Mouse (Mus musculus): Measurements from ENCODE around the gene Serf2. TPM values are rescaled to one million over a fixed set of nuclear protein-coding genes. Genes with fewer than 3 reads are reported as not detected.

Serf2 gene
- polyA plus RNA-seq, 1 experiment from 2014 or later = 522 TPM

DNA sequence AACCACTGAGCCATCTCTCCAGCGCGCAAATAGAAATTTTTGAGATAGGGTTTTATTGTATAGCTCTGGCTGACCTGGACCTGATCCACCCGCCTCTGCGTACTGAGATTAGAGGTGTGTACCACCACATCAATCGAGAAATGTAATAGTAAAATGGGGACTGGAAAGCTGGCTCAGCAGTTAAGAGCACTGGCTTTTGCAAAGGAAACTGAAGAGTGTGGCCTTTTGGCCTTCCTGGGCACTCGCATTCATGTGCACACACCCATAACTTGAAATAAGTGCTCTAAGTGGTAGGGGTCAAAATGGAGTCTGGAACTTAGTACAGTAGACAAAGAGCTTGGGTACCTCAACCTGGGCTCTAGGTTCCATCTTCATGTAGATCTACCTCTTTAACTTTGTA, 32.6 kb upstream of the Serf2 start:
- peaks cover 11% of the 10 kb centered on the region; the same call in 1 of the 2 replicates for H3K4me1 ChIP-seq (ENCODE audit: control insufficient read depth, insufficient read depth, low read length)
- ATAC-seq (ENCODE audit: low FRiP score, low TSS enrichment) = no peak
- H3K9ac ChIP-seq (ENCODE audit: low read depth, low read length) = no peak overlapping the region
- no peaks in the 10 kb centered on the region for H3K27me3 ChIP-seq (ENCODE audit: control insufficient read depth, insufficient read depth, low read length)
- no peaks in the 10 kb centered on the region for H3K9me3 ChIP-seq (ENCODE audit: control insufficient read depth, low read length)
- no peak overlapping the region for H3K4me3 ChIP-seq (ENCODE audit: low read length)
- no peak overlapping the region for H3K27ac ChIP-seq (ENCODE audit: low read depth, low read length)
- 91% methylated on average over 6 of the region's 6 CpGs for WGBS
- no peak overlapping the region for H3K4me2 ChIP-seq (replicated peaks; ENCODE audit: low read depth, low read length)
- H3K36me3 ChIP-seq (ENCODE audit: control insufficient read depth, insufficient read depth, low read length) = peaks cover 41% of the 10 kb centered on the region

DNA sequence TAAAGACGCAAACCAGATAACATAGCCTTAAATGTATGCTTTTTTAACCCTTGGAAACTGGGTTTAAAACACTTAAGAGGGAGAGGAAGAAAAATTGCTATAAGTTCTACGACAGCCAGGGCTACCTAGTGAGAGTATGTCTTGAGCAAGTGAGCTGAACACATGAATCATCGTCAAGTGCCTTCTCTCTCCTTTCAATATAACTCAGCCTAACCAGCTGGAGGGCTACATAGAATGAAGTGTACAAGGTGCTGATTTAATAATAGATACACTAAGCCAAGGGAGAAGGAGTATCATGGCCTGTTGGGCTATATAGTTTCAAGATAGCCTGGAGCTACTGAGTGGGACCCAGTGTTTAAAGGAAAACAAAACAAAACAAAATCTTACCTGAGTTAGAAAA, 30.5 kb upstream of the Serf2 start:
- no peak overlapping the region for H3K4me3 ChIP-seq (ENCODE audit: low read length)
- peaks cover 61% of the 10 kb centered on the region for H3K36me3 ChIP-seq (ENCODE audit: control insufficient read depth, insufficient read depth, low read length)
- no peak for ATAC-seq (ENCODE audit: low FRiP score, low TSS enrichment)
- H3K9me3 ChIP-seq (ENCODE audit: control insufficient read depth, low read length) = no peaks in the 10 kb centered on the region
- no peak overlapping the region for H3K4me2 ChIP-seq (replicated peaks; ENCODE audit: low read depth, low read length)
- peaks cover 11% of the 10 kb centered on the region; the same call in 1 of the 2 replicates for H3K4me1 ChIP-seq (ENCODE audit: control insufficient read depth, insufficient read depth, low read length)
- H3K27me3 ChIP-seq (ENCODE audit: control insufficient read depth, insufficient read depth, low read length) = no peaks in the 10 kb centered on the region
- WGBS = 88% methylated on average over 3 of the region's 3 CpGs
- no peak overlapping the region for H3K27ac ChIP-seq (ENCODE audit: low read depth, low read length)
- no peak overlapping the region for H3K9ac ChIP-seq (ENCODE audit: low read depth, low read length)

DNA sequence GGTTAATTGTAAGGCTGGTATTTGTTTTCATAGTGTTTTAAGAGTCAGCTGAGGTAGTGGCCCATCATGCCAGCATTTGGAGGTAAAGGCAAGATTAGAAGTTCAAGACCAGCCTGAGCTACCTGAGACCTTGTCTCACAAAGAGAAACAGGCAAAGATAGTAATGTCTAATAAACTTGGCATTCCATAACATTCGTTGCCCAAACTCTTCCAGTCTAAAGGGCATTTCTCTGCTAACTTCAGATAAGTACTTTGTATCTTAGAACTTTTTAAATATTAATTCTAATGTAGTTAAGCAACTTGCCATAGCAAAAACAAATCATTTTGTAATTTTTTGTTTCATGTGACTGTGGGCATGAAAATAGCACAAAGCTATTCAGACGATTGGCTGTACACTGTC, 25.8 kb upstream of the Serf2 start:
- H3K4me2 ChIP-seq (replicated peaks; ENCODE audit: low read depth, low read length) = no peak overlapping the region
- H3K9ac ChIP-seq (ENCODE audit: low read depth, low read length) = no peak overlapping the region
- no peaks in the 10 kb centered on the region for H3K9me3 ChIP-seq (ENCODE audit: control insufficient read depth, low read length)
- no peak overlapping the region for H3K4me3 ChIP-seq (ENCODE audit: low read length)
- H3K4me1 ChIP-seq (ENCODE audit: control insufficient read depth, insufficient read depth, low read length) = no peaks in the 10 kb centered on the region
- H3K27me3 ChIP-seq (ENCODE audit: control insufficient read depth, insufficient read depth, low read length) = no peaks in the 10 kb centered on the region
- ATAC-seq (ENCODE audit: low FRiP score, low TSS enrichment) = no peak
- H3K27ac ChIP-seq (ENCODE audit: low read depth, low read length) = no peak overlapping the region
- H3K36me3 ChIP-seq (ENCODE audit: control insufficient read depth, insufficient read depth, low read length) = peaks cover 87% of the 10 kb centered on the region
- WGBS = 94% methylated on average over 2 of the region's 2 CpGs

DNA sequence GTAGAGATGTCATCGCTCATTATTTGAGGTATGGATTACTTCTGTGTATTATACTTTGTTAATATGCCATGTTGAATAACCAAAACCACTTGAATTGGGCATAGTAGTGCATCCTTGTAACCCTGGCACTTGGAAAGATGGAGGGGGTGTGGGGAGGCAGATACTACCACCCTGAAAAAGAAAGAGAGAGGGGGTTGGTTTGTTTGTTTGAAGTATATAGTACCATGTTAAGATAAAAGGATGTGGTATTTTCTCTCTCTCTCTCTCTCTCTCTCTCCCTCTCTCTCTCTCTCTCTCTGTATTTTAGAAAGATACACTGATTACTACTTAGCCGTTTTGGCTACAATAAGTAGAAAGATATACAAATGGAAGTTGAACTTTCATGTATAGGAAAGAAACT, 23.1 kb upstream of the Serf2 start:
- no peak overlapping the region for H3K4me3 ChIP-seq (ENCODE audit: low read length)
- ATAC-seq (ENCODE audit: low FRiP score, low TSS enrichment) = no peak
- 95% methylated on average over 2 of the region's 2 CpGs for WGBS
- H3K36me3 ChIP-seq (ENCODE audit: control insufficient read depth, insufficient read depth, low read length) = peaks cover 93% of the 10 kb centered on the region
- no peaks in the 10 kb centered on the region for H3K9me3 ChIP-seq (ENCODE audit: control insufficient read depth, low read length)
- H3K9ac ChIP-seq (ENCODE audit: low read depth, low read length) = no peak overlapping the region
- no peaks in the 10 kb centered on the region for H3K4me1 ChIP-seq (ENCODE audit: control insufficient read depth, insufficient read depth, low read length)
- H3K27ac ChIP-seq (ENCODE audit: low read depth, low read length) = no peak overlapping the region
- no peak overlapping the region for H3K4me2 ChIP-seq (replicated peaks; ENCODE audit: low read depth, low read length)
- H3K27me3 ChIP-seq (ENCODE audit: control insufficient read depth, insufficient read depth, low read length) = no peaks in the 10 kb centered on the region

- H3K27ac ChIP-seq (ENCODE audit: low read depth, low read length) = no peak overlapping the region
- ATAC-seq (ENCODE audit: low FRiP score, low TSS enrichment) = no peak
- no peaks in the 10 kb centered on the region for H3K27me3 ChIP-seq (ENCODE audit: control insufficient read depth, insufficient read depth, low read length)
- H3K4me1 ChIP-seq (ENCODE audit: control insufficient read depth, insufficient read depth, low read length) = no peaks in the 10 kb centered on the region
- H3K36me3 ChIP-seq (ENCODE audit: control insufficient read depth, insufficient read depth, low read length) = peaks cover 97% of the 10 kb centered on the region
- no peak overlapping the region for H3K9ac ChIP-seq (ENCODE audit: low read depth, low read length)
- H3K4me2 ChIP-seq (replicated peaks; ENCODE audit: low read depth, low read length) = no peak overlapping the region
- 93% methylated on average over 1 of the region's 1 CpGs for WGBS
- no peak overlapping the region for H3K4me3 ChIP-seq (ENCODE audit: low read length)
- no peaks in the 10 kb centered on the region for H3K9me3 ChIP-seq (ENCODE audit: control insufficient read depth, low read length)
Measured at GRCm38 (mm10) chr2:121434854-121435253, 14.1 kb upstream of the Serf2 start.

GRCm38 (mm10) chr2:121439746-121440145, 9.2 kb upstream of the Serf2 start:
- WGBS = 62% methylated on average over 4 of the region's 4 CpGs
- no peak for ATAC-seq (ENCODE audit: low FRiP score, low TSS enrichment)
- no peaks in the 10 kb centered on the region for H3K27me3 ChIP-seq (ENCODE audit: control insufficient read depth, insufficient read depth, low read length)
- H3K9me3 ChIP-seq (ENCODE audit: control insufficient read depth, low read length) = no peaks in the 10 kb centered on the region
- H3K4me1 ChIP-seq (ENCODE audit: control insufficient read depth, insufficient read depth, low read length) = peaks cover 8% of the 10 kb centered on the region
- no peak overlapping the region for H3K4me3 ChIP-seq (ENCODE audit: low read length)
- H3K4me2 ChIP-seq (replicated peaks; ENCODE audit: low read depth, low read length) = no peak overlapping the region
- H3K27ac ChIP-seq (ENCODE audit: low read depth, low read length) = no peak overlapping the region
- H3K36me3 ChIP-seq (ENCODE audit: control insufficient read depth, insufficient read depth, low read length) = peaks cover 50% of the 10 kb centered on the region
- no peak overlapping the region for H3K9ac ChIP-seq (ENCODE audit: low read depth, low read length)

DNA sequence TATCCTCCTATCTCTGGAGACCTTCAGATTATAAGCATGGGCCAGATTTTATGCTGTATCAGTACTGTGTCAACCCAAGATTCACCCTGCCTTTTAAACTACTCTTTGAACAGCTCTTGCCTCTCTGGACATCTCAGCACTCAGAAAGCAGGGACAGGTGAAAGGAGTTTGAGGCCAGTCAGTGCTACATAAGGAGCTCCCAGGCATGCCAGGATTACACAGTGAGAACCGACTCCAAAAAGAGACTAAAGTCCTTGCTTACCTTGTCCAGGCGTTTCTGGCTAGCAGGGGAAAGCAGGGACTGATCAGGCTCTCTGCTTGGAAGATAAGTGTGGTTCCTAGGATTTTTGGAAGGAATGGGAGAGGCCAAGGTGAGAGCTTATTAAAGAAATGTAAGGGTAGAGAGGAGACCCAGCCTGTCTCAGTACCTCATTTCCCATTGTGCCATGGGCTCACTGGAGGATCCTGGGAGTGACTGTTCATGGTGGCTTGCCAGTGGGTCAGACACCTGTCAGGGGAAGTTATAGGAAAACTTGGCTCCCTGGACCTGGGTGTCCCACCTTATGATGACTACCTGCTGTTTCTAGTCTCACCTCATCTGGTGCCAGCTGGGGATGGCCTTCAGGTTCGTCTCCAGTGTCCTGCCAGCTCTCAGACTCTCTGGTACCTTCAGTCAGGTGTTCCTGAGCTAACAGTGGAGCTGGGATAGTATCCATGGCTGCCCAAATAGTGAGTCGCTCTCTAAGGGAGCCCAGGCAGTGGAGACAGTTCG, 8.0 kb upstream of the Serf2 start:
- Histone ChIP-seq H3K4me1 (ENCODE audit: control insufficient read depth, insufficient read depth, low read length) (peaks cover 8% of the 10 kb centered on the region), H3K4me2 (replicated peaks; ENCODE audit: low read depth, low read length) (no peak overlapping the region), H3K27me3 (ENCODE audit: control insufficient read depth, insufficient read depth, low read length) (no peaks in the 10 kb centered on the region), H3K36me3 (ENCODE audit: control insufficient read depth, insufficient read depth, low read length) (peaks cover 37% of the 10 kb centered on the region), H3K9ac (ENCODE audit: low read depth, low read length) (no peak overlapping the region), H3K27ac (ENCODE audit: low read depth, low read length) (no peak overlapping the region), H3K4me3 (ENCODE audit: low read length) (no peak overlapping the region), H3K9me3 (ENCODE audit: control insufficient read depth, low read length) (no peaks in the 10 kb centered on the region)
- 61% methylated on average over 5 of the region's 5 CpGs for WGBS
- no peak for ATAC-seq (ENCODE audit: low FRiP score, low TSS enrichment)

DNA sequence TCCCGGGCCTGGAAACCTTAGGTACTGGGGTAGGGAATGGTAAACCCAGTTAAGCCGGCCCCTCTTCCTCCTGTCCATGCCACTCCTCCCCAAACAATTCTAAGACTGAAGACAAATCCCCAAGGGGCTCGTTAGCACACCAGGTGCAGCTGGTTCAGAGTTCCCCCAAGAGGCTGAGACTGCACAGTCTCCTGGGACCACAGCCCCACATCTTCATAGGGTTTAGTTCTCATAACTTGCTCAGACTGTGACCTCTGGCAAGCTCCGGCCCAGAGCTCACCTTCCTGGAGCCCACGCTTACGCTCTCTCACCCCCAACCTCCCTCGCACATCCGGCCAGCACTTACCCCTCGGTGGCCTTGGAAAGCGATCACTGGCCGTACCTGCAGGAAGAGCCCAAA, 7.2 kb upstream of the Serf2 start:
- peak overlapping the region; percentile 41 for H3K4me3 ChIP-seq (ENCODE audit: low read length)
- H3K9ac ChIP-seq (ENCODE audit: low read depth, low read length) = peak overlapping the region; percentile 40; the same call in 1 of the 2 replicates
- peak overlapping the region; percentile 69 for H3K4me2 ChIP-seq (replicated peaks; ENCODE audit: low read depth, low read length)
- no peak overlapping the region for H3K27ac ChIP-seq (ENCODE audit: low read depth, low read length)
- peaks cover 32% of the 10 kb centered on the region for H3K36me3 ChIP-seq (ENCODE audit: control insufficient read depth, insufficient read depth, low read length)
- H3K4me1 ChIP-seq (ENCODE audit: control insufficient read depth, insufficient read depth, low read length) = peaks cover 8% of the 10 kb centered on the region
- H3K27me3 ChIP-seq (ENCODE audit: control insufficient read depth, insufficient read depth, low read length) = no peaks in the 10 kb centered on the region
- H3K9me3 ChIP-seq (ENCODE audit: control insufficient read depth, low read length) = no peaks in the 10 kb centered on the region
- 3% methylated on average over 11 of the region's 11 CpGs for WGBS
- peak; percentile 10 for ATAC-seq (ENCODE audit: low FRiP score, low TSS enrichment)

DNA sequence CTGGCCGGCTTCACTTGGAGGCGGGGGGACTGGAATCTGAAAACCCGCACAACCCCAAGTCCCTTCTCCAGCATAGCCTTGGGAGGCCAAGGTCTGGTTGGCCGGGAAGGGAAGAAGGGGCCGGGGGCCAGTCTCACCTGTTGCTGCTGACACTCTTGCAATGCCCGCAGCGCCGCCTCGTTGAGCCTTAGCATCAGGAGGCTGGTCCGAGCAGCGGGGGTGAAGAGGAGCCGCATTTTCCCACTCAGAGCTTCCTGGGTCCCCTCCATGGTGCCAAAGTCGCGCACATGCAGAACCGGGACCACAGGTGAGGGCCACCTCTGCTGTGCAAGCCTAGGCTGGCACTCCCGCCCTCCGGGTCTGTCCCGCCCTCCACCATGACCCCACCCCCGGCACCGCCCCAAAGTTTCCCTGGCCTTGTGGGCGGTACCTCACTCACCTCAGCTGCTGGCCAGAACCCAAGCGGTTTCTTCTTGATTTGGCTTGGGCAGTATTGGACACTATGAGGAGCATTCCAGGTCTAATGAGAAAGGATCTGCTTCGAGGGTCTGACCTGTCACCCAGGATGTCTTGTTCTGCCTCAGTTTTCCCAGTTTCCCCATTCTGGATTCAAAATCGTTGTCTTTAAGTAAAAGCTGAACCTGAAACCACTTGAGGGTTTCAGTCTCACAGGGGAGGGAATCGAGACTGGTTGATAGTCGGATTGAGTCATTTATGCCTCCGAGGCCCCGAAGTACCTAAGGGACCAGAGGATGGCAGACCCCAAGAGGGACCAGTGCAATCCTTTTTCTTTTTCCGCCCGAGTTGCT, 6.5 kb upstream of the Serf2 start:
- H3K4me1 ChIP-seq (ENCODE audit: control insufficient read depth, insufficient read depth, low read length) = peaks cover 8% of the 10 kb centered on the region
- WGBS = 2% methylated on average over 30 of the region's 30 CpGs
- H3K27ac ChIP-seq (ENCODE audit: low read depth, low read length) = no peak overlapping the region

More for the DNA sequence above, 6.5 kb upstream of the Serf2 start:
- peak overlapping the region; percentile 42 for H3K9ac ChIP-seq (ENCODE audit: low read depth, low read length)
- H3K9me3 ChIP-seq (ENCODE audit: control insufficient read depth, low read length) = no peaks in the 10 kb centered on the region
- peak; percentile 93 for ATAC-seq (ENCODE audit: low FRiP score, low TSS enrichment)
- no peaks in the 10 kb centered on the region for H3K27me3 ChIP-seq (ENCODE audit: control insufficient read depth, insufficient read depth, low read length)
- peak overlapping the region; percentile 69 for H3K4me2 ChIP-seq (replicated peaks; ENCODE audit: low read depth, low read length)
- peak overlapping the region; percentile 41 for H3K4me3 ChIP-seq (ENCODE audit: low read length)
- H3K36me3 ChIP-seq (ENCODE audit: control insufficient read depth, insufficient read depth, low read length) = peaks cover 25% of the 10 kb centered on the region

Data from kidney, embryonic 14.5 days (tissue).